Mouse (Mus musculus): ENCODE measurements around the gene Nxph4. TPM values are rescaled to one million over a fixed set of nuclear protein-coding genes. Genes with fewer than 3 reads are reported as not detected.

The Nxph4 gene
- total RNA-seq, 2 experiments from 2014 or later = 5.4 to 5.5 TPM

DNA sequence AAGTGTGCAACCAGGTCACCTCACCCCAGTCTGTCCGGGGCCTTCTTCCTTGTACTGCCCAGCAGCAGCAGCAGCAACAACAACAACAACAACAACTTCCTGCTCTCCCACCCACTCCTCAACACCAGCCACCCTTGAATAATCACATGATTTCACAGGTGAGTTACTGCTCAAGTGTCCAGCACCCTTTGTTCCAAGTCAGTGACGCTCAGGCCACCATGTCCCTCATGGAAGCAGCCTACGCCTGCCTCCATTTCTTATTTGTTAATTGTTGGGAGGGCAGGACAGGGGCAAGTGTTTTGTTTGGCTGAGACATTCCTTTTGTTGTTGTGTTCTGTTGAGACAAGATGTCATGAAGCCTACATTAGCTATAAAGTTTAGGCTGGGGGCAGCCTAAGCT is 57.8 kb downstream of the Nxph4 start:
- TF ChIP-seq CTCF (IDR thresholded peaks at IDR 0.05) = no peak
- intact Hi-C loops (cut with DNase I) = no loop called here
- no peak overlapping the region for H3K4me3 ChIP-seq

More for the DNA sequence above, 57.8 kb downstream of the Nxph4 start:
- H3K27ac ChIP-seq = no peak overlapping the region
- no peak for DNase-seq (ENCODE audit: extremely low spot score in 1 of 2, low spot score in 2 of 2)

Other genes starting within 250 kb of the Nxph4 start
- 10 to 100 TPM; 42.2 to 52.4 TPM for gene Mbd6, start 245.5 kb downstream of the Nxph4 start, total RNA-seq (2021)
- gene Mars, start 222.8 kb downstream of the Nxph4 start, total RNA-seq (2021) = 10 to 100 TPM; 55.3 to 61.5 TPM
- 1 to 10 TPM in 1 of 2 experiments, under 1 TPM in 1; 0.47 to 1.2 TPM for gene Arhgap9, start 212.6 kb downstream of the Nxph4 start, total RNA-seq (2021)
- 1 to 10 TPM; 3.3 to 4.5 TPM for gene Gli1, start 192.6 kb downstream of the Nxph4 start, total RNA-seq (2021)
- under 1 TPM in 1 of 2 experiments, not detected in 1; 0.29 TPM for gene Inhbe, start 180.1 kb downstream of the Nxph4 start, total RNA-seq (2021)
- gene Inhbc, start 164.1 kb downstream of the Nxph4 start, total RNA-seq (2021) = not detected
- 100 to 1,000 TPM; 365 to 382 TPM for gene R3hdm2, start 154.2 kb downstream of the Nxph4 start, total RNA-seq (2021)
- 1 to 10 TPM; 2.6 to 9.9 TPM for gene Stac3, start 32.9 kb downstream of the Nxph4 start, total RNA-seq (2021)
- gene Ndufa4l2, start 19.6 kb downstream of the Nxph4 start, total RNA-seq (2021) = 1 to 10 TPM; 4.2 to 5.6 TPM
- gene Shmt2, start 12.1 kb downstream of the Nxph4 start, total RNA-seq (2021) = 10 to 100 TPM; 24.1 to 26.0 TPM
- 100 to 1,000 TPM; 341 to 357 TPM for gene Lrp1, start 86.6 kb upstream of the Nxph4 start, total RNA-seq (2021)
- 10 to 100 TPM; 11.4 to 12.9 TPM for gene Stat6, start 108.4 kb upstream of the Nxph4 start, total RNA-seq (2021)
- 1 to 10 TPM; 4.1 to 4.7 TPM for gene Nemp1, start 132.3 kb upstream of the Nxph4 start, total RNA-seq (2021)
- 10 to 100 TPM; 44.9 to 67.4 TPM for gene Nab2, start 134.0 kb upstream of the Nxph4 start, total RNA-seq (2021)
- 1 to 10 TPM; 1.2 to 1.4 TPM for gene Myo1a, start 170.6 kb upstream of the Nxph4 start, total RNA-seq (2021)
- 10 to 100 TPM; 13.9 to 14.9 TPM for gene Tac2, start 189.9 kb upstream of the Nxph4 start, total RNA-seq (2021)
- 10 to 100 TPM in 1 of 2 experiments, 1 to 10 TPM in 1; 9.8 to 10.3 TPM for gene Zbtb39, start 205.0 kb upstream of the Nxph4 start, total RNA-seq (2021)
- gene Gpr182, start 217.2 kb upstream of the Nxph4 start, total RNA-seq (2021) = 1 to 10 TPM; 1.5 to 2.8 TPM
- gene Rdh1, start 225.2 kb upstream of the Nxph4 start, total RNA-seq (2021) = under 1 TPM; 0.23 to 0.28 TPM
- gene Rdh16f1, start 225.2 kb upstream of the Nxph4 start, total RNA-seq (2021) = not detected
- gene Rdh9, start 241.8 kb upstream of the Nxph4 start, total RNA-seq (2021) = under 1 TPM; 0.54 to 0.58 TPM

All from left cerebral cortex, adult 2 months (tissue).